In genomic region chr9:119358058-119358429, GRCm38 (mm10) we compare ENCODE assay signal across 8 mouse cellular contexts. TPM values are rescaled to one million over a fixed set of nuclear protein-coding genes. Genes with fewer than 3 reads are reported as not detected.
DNase-seq lines count a peak whose midpoint lies in the region; ATAC-seq lines count a peak whose summit lies in the region.

No protein-coding gene starts in this region.

- no peak for ATAC-seq in heart, embryonic 13.5 days (ENCODE audit: extremely low read depth, insufficient number of reproducible peaks, low FRiP score, low TSS enrichment)
- ATAC-seq in embryonic facial prominence, embryonic 15.5 days (ENCODE audit: insufficient number of reproducible peaks, low FRiP score, low TSS enrichment, low read depth) = no peak
- ATAC-seq in kidney, embryonic 14.5 days (ENCODE audit: low FRiP score, low TSS enrichment) = no peak
- no peak; the same call in 1 of the 2 replicates for ATAC-seq in midbrain, embryonic 14.5 days (ENCODE audit: low FRiP score, low TSS enrichment)

- intact Hi-C loops in heart, postnatal 36 days (cut with DNase I) = no loop called here

- peak overlapping the region; percentile 98 for H3K4me2 ChIP-seq in heart, embryonic 13.5 days
- H3K4me2 ChIP-seq in embryonic facial prominence, embryonic 15.5 days (replicated peaks) = peak overlapping the region; percentile 92
- H3K4me2 ChIP-seq in kidney, embryonic 14.5 days (replicated peaks; ENCODE audit: low read depth, low read length) = peak overlapping the region; percentile 90
- H3K4me2 ChIP-seq in midbrain, embryonic 14.5 days (ENCODE audit: low read length) = peak overlapping the region; percentile 88

- no peak overlapping the region for H3K27ac ChIP-seq in heart, embryonic 13.5 days (replicated peaks)
- H3K27ac ChIP-seq in embryonic facial prominence, embryonic 15.5 days (replicated peaks) = no peak overlapping the region
- no peak overlapping the region for H3K27ac ChIP-seq in kidney, embryonic 14.5 days (ENCODE audit: low read depth, low read length)
- H3K27ac ChIP-seq in midbrain, embryonic 14.5 days (replicated peaks; ENCODE audit: low read depth, low read length) = no peak overlapping the region

- DNase-seq in heart, postnatal 36 days = no peak
- DNase-seq in midbrain, embryonic 14.5 days = peak; percentile 11
- DNase-seq in right cerebral cortex, postnatal 36 days (ENCODE audit: low spot score in 2 of 2) = no peak
- DNase-seq in urinary bladder, adult 18-20 months (ENCODE audit: low spot score in 2 of 2) = no peak
- DNase-seq in urinary bladder, postnatal 4 days (ENCODE audit: low spot score in 2 of 2) = no peak

- H3K9me3 ChIP-seq in heart, embryonic 13.5 days = no peaks in the 10 kb centered on the region
- H3K9me3 ChIP-seq in embryonic facial prominence, embryonic 15.5 days (replicated peaks) = no peaks in the 10 kb centered on the region
- no peaks in the 10 kb centered on the region for H3K9me3 ChIP-seq in kidney, embryonic 14.5 days (ENCODE audit: control insufficient read depth, low read length)
- no peaks in the 10 kb centered on the region for H3K9me3 ChIP-seq in midbrain, embryonic 14.5 days (ENCODE audit: control insufficient read depth, low read length)

- peak overlapping the region; percentile 86 for H3K9ac ChIP-seq in heart, embryonic 13.5 days
- H3K9ac ChIP-seq in embryonic facial prominence, embryonic 15.5 days = peak overlapping the region; percentile 62; the same call in 1 of the 2 replicates
- peak overlapping the region; percentile 77; the same call in 1 of the 2 replicates for H3K9ac ChIP-seq in kidney, embryonic 14.5 days (ENCODE audit: low read depth, low read length)
- H3K9ac ChIP-seq in midbrain, embryonic 14.5 days (replicated peaks; ENCODE audit: low read length) = peak overlapping the region; percentile 59; the same call in 1 of the 2 replicates

- H3K36me3 ChIP-seq in heart, embryonic 13.5 days = no peaks in the 10 kb centered on the region
- H3K36me3 ChIP-seq in embryonic facial prominence, embryonic 15.5 days = no peaks in the 10 kb centered on the region
- no peaks in the 10 kb centered on the region for H3K36me3 ChIP-seq in kidney, embryonic 14.5 days (ENCODE audit: control insufficient read depth, insufficient read depth, low read length)
- H3K36me3 ChIP-seq in midbrain, embryonic 14.5 days (ENCODE audit: control insufficient read depth, insufficient read depth, low read length) = no peaks in the 10 kb centered on the region

- peaks cover 5% of the 10 kb centered on the region; the same call in 1 of the 2 replicates for H3K27me3 ChIP-seq in heart, embryonic 13.5 days (replicated peaks)
- H3K27me3 ChIP-seq in embryonic facial prominence, embryonic 15.5 days = no peaks in the 10 kb centered on the region
- H3K27me3 ChIP-seq in kidney, embryonic 14.5 days (ENCODE audit: control insufficient read depth, insufficient read depth, low read length) = no peaks in the 10 kb centered on the region
- no peaks in the 10 kb centered on the region for H3K27me3 ChIP-seq in midbrain, embryonic 14.5 days (ENCODE audit: control insufficient read depth, insufficient read depth, low read length)

- WGBS in heart, embryonic 13.5 days = 47% methylated on average over 9 of the region's 9 CpGs
- WGBS in embryonic facial prominence, embryonic 15.5 days = 46% methylated on average over 9 of the region's 9 CpGs
- WGBS in kidney, embryonic 14.5 days = 48% methylated on average over 9 of the region's 9 CpGs
- WGBS in midbrain, embryonic 14.5 days = 36% methylated on average over 9 of the region's 9 CpGs

- peak overlapping the region; percentile 77 for H3K4me3 ChIP-seq in heart, embryonic 13.5 days
- peak overlapping the region; percentile 73 for H3K4me3 ChIP-seq in embryonic facial prominence, embryonic 15.5 days (replicated peaks)
- peak overlapping the region; percentile 72 for H3K4me3 ChIP-seq in kidney, embryonic 14.5 days (ENCODE audit: low read length)
- peak overlapping the region; percentile 56 for H3K4me3 ChIP-seq in midbrain, embryonic 14.5 days (replicated peaks; ENCODE audit: low read depth, low read length)

- peaks cover 16% of the 10 kb centered on the region for H3K4me1 ChIP-seq in heart, embryonic 13.5 days
- H3K4me1 ChIP-seq in embryonic facial prominence, embryonic 15.5 days = peaks cover 8% of the 10 kb centered on the region; the same call in 1 of the 2 replicates
- 0 out of 2 replicates have a peak, but pooled peaks cover 4% of the 10 kb centered on the region for H3K4me1 ChIP-seq in kidney, embryonic 14.5 days (ENCODE audit: control insufficient read depth, insufficient read depth, low read length)
- no peaks in the 10 kb centered on the region for H3K4me1 ChIP-seq in midbrain, embryonic 14.5 days (ENCODE audit: control insufficient read depth, insufficient read depth, low read length)

RNA-seq across cellular contexts. Expression of gene Xylb, which starts 0.9 kb away (rescaled TPM):
- polyA plus RNA-seq in heart, embryonic 13.5 days (2015; fragmentation: Nextera tagmentation; extraction: Ambion mirVana) = 1.2 and 2.6 TPM in 2 replicates
- under 1 TPM; 0.22 TPM for total RNA-seq in heart, postnatal 36 days (2021)
- polyA plus RNA-seq in embryonic facial prominence, embryonic 15.5 days (2015; fragmentation: Nextera tagmentation; extraction: Ambion mirVana) = 5.5 and 7.7 TPM in 2 replicates
- polyA plus RNA-seq in kidney, embryonic 14.5 days (2014; fragmentation: Nextera tagmentation; extraction: Ambion mirVana) = 7.2 and 17.9 TPM in 2 replicates
- polyA plus RNA-seq in midbrain, embryonic 14.5 days (2014; fragmentation: Nextera tagmentation; extraction: Ambion mirVana) = 1.5 and 2.4 TPM in 2 replicates

RNA-seq across cellular contexts. Expression of gene Slc22a14, which starts 7.3 kb away (rescaled TPM):
- 0.10 TPM in 1 of 2 replicates, not detected in the other for polyA plus RNA-seq in heart, embryonic 13.5 days (2015; fragmentation: Nextera tagmentation; extraction: Ambion mirVana)
- total RNA-seq in heart, postnatal 36 days (2021) = under 1 TPM in 1 of 2 experiments, not detected in 1; 0.19 TPM
- 0.08 TPM in 1 of 2 replicates, not detected in the other for polyA plus RNA-seq in embryonic facial prominence, embryonic 15.5 days (2015; fragmentation: Nextera tagmentation; extraction: Ambion mirVana)
- polyA plus RNA-seq in kidney, embryonic 14.5 days (2014; fragmentation: Nextera tagmentation; extraction: Ambion mirVana) = not detected in 2 replicates
- not detected in 2 replicates for polyA plus RNA-seq in midbrain, embryonic 14.5 days (2014; fragmentation: Nextera tagmentation; extraction: Ambion mirVana)

RNA-seq across cellular contexts. Expression of gene Myd88, which starts 16.8 kb away (rescaled TPM):
- 14.2 and 14.5 TPM in 2 replicates for polyA plus RNA-seq in heart, embryonic 13.5 days (2015; fragmentation: Nextera tagmentation; extraction: Ambion mirVana)
- 10 to 100 TPM; 14.8 to 15.5 TPM for total RNA-seq in heart, postnatal 36 days (2021)
- 32.1 and 33.1 TPM in 2 replicates for polyA plus RNA-seq in embryonic facial prominence, embryonic 15.5 days (2015; fragmentation: Nextera tagmentation; extraction: Ambion mirVana)
- polyA plus RNA-seq in kidney, embryonic 14.5 days (2014; fragmentation: Nextera tagmentation; extraction: Ambion mirVana) = 17.5 and 21.3 TPM in 2 replicates
- polyA plus RNA-seq in midbrain, embryonic 14.5 days (2014; fragmentation: Nextera tagmentation; extraction: Ambion mirVana) = 3.4 and 5.6 TPM in 2 replicates

RNA-seq across cellular contexts. Expression of gene Acaa1a, which starts 18.6 kb away (rescaled TPM):
- 79.7 and 88.5 TPM in 2 replicates for polyA plus RNA-seq in heart, embryonic 13.5 days (2015; fragmentation: Nextera tagmentation; extraction: Ambion mirVana)
- 10 to 100 TPM; 80.3 to 85.7 TPM for total RNA-seq in heart, postnatal 36 days (2021)
- polyA plus RNA-seq in embryonic facial prominence, embryonic 15.5 days (2015; fragmentation: Nextera tagmentation; extraction: Ambion mirVana) = 117 and 120 TPM in 2 replicates
- 74.5 and 87.7 TPM in 2 replicates for polyA plus RNA-seq in kidney, embryonic 14.5 days (2014; fragmentation: Nextera tagmentation; extraction: Ambion mirVana)
- 85.4 and 92.0 TPM in 2 replicates for polyA plus RNA-seq in midbrain, embryonic 14.5 days (2014; fragmentation: Nextera tagmentation; extraction: Ambion mirVana)

RNA-seq across cellular contexts. Expression of gene Oxsr1, which starts 35.8 kb away (rescaled TPM):
- 7.4 and 7.8 TPM in 2 replicates for polyA plus RNA-seq in heart, embryonic 13.5 days (2015; fragmentation: Nextera tagmentation; extraction: Ambion mirVana)
- total RNA-seq in heart, postnatal 36 days (2021) = 10 to 100 TPM; 49.3 to 49.5 TPM
- 11.8 and 12.1 TPM in 2 replicates for polyA plus RNA-seq in embryonic facial prominence, embryonic 15.5 days (2015; fragmentation: Nextera tagmentation; extraction: Ambion mirVana)
- polyA plus RNA-seq in kidney, embryonic 14.5 days (2014; fragmentation: Nextera tagmentation; extraction: Ambion mirVana) = 11.9 and 18.9 TPM in 2 replicates
- polyA plus RNA-seq in midbrain, embryonic 14.5 days (2014; fragmentation: Nextera tagmentation; extraction: Ambion mirVana) = 13.0 and 18.2 TPM in 2 replicates
